Mouse (Mus musculus): Measurements from ENCODE around the gene Epb41l1.

DNA sequence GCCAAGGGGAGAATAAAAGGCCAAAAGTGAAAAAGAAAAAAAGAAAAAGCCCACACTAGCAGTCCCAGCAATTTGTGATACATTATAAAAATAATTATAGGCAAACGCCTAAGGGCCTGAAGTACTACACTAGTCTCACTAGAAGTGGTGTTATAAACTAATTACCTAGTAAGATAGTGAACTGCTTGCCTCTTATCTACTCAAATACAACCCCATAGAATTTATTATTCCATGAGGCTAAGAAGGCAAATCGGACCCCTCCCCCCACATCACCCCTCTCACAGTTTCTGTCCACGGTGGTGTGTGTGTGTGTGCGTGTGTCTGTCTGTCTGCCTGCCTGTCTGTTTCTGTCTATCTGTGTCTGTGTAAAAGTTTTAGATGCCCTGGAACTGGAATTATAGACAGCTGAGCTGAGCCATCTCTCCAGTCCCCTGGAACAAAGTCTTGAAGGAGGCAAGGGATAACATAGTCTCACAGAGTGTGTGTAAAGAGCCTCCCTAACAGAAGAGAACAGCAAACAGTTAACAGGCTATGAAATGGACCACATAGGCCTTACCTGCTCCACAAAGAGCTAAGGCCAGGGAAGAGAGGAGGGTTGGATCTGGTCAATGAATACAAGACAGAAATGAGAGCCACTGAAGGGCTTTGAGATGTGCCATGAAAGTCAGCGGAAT lies 27.4 kb upstream of the Epb41l1 start:
- TF ChIP-seq EP300 (IDR thresholded peaks at IDR 0.05; ENCODE audit: low read depth): no peak
- TF ChIP-seq CTCF (IDR thresholded peaks at IDR 0.05; ENCODE audit: low read depth): no peak
